Mouse (Mus musculus) hindbrain, postnatal 0 days (tissue): ENCODE measurements around the gene Rbfox2. TPM values are rescaled to one million over a fixed set of nuclear protein-coding genes. Genes with fewer than 3 reads are reported as not detected.

ENCODE experiments used
- ATAC-seq: fragments of 200-750 bp; cut with Nextera tagmentation; 2 replicates; pipeline ENCODE4 v1.8.0; 2017; ENCODE audit warnings: mild to moderate bottlenecking, moderate TSS enrichment, moderate library complexity
- DNase-seq: peaks from one replicate; pipeline ENCODE4 v3.0.0-alpha.2; 2015; ENCODE audit warnings: low spot score
- H3K27ac ChIP-seq: fragments of 300-500 bp; sonication (generic); 2 replicates; pipeline ENCODE4 v1.5.1; 2014; ENCODE audit warnings: mild to moderate bottlenecking
- H3K27me3 ChIP-seq: fragments of 300-500 bp; sonication (generic); 2 replicates; pipeline ENCODE4 v1.6.1; 2014; ENCODE audit warnings: low read length, mixed read lengths; ENCODE audit not compliant: insufficient read depth
- H3K36me3 ChIP-seq: fragments of 300-500 bp; sonication (generic); 2 replicates; pipeline ENCODE4 v1.6.1; 2014; ENCODE audit warnings: low read length, mixed read lengths; ENCODE audit not compliant: insufficient read depth
- H3K4me1 ChIP-seq: fragments of 300-500 bp; sonication (generic); 2 replicates; pipeline ENCODE4 v1.6.1; 2014; ENCODE audit warnings: antibody characterized with exemption, low read length, mixed read lengths; ENCODE audit not compliant: insufficient read depth
- H3K4me2 ChIP-seq: fragments of 300-500 bp; sonication (generic); 2 replicates; pipeline ENCODE4 v1.6.1; 2014; ENCODE audit warnings: low read depth, mild to moderate bottlenecking, low read length, moderate library complexity, mixed read lengths
- H3K4me3 ChIP-seq: fragments of 300-500 bp; sonication (generic); 2 replicates; pipeline ENCODE4 v1.5.1; 2014; ENCODE audit warnings: low read length
- H3K9ac ChIP-seq: fragments of 300-500 bp; sonication (generic); replicated peaks from 2 replicates; pipeline ENCODE4 v1.6.1; 2014; ENCODE audit warnings: mild to moderate bottlenecking, low read length, moderate library complexity, mixed read lengths
- H3K9me3 ChIP-seq: fragments of 300-500 bp; sonication (generic); 2 replicates; pipeline ENCODE4 v1.6.1; 2016; ENCODE audit warnings: low read length, mixed read lengths
- CTCF ChIP-seq: IDR thresholded peaks from 2 replicates; pipeline ENCODE4 v1.5.1; 2016; ENCODE audit warnings: antibody characterized with exemption, control low read depth, low read depth
- WGBS: fragments of 180-500 bp; shearing (Covaris S2); extraction: QIAGEN DNeasy Blood & Tissue Kit; methylation state at CpG from one replicate; pipeline ENCODE4 v1.1.7; 2014; 5-methylcytosine and 5-hydroxymethylcytosine counted together
- polyA plus RNA-seq: library from polyadenylated mRNA; unstranded; fragments of >200 nt; fragmentation: Nextera tagmentation; extraction: Ambion mirVana; gene quantifications from 2 replicates; pipeline ENCODE4 v1.2.1, GENCODE M21; 2015
- total RNA-seq: library from RNA; depleted of rRNA; stranded (reverse); fragments of >200 nt; gene quantifications from 2 replicates; pipeline ENCODE4 v1.2.3, GENCODE M21; 2014; rRNA removed

Rbfox2 gene
- total and polyA plus RNA-seq, 2 experiments from 2014 or later, result 91.9 to 294 TPM

DNA sequence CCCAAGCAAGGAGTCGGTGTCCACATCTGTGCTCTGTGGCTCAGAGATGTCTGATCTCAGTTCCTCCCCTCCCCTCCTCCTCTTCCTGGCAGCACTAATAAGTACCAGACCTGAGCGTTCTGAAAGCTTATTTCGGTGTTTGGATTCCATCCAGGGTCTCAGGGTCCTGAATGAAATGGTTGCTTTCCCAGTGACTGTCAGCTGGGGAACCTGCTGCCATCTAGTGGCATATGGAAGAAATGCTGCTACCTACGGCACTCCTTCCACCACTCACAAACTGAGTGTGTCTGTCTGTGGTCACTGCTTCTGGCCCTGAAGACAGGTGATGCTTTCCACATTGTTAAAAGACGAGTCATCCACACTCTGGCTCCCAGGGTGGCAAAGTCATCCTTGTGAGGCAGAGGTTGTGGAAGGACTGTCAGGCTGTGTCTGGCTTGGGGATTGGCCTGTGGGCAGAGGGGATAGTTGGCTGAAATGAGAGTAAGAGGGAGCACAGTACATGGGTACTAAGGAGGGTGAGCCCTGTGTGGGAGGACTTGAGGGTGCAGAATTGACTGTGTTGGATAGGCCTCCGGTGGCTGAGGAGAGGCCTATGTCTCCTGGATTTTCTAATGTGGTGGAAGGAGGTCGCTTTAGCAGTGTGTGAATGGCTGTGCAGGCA lies 277.3 kb downstream of the Rbfox2 start:
- Histone ChIP-seq H3K4me3 (no peak overlapping the region), H3K4me2 (no peak overlapping the region), H3K9ac (no peak overlapping the region), H3K4me1 (no peaks in the 10 kb centered on the region), H3K9me3 (no peaks in the 10 kb centered on the region), H3K27me3 (no peaks in the 10 kb centered on the region), H3K36me3 (no peaks in the 10 kb centered on the region), H3K27ac (no peak overlapping the region)
- DNase-seq (peak; percentile 93), ATAC-seq (peak; percentile 58)
- 26% methylated on average over 7 of the region's 7 CpGs for WGBS
- TF ChIP-seq CTCF, result peak; percentile 97

Other genes with a start within 250 kb of the Rbfox2 start
- not detected in 2 replicates for gene Apol7a, start 92.1 kb upstream of the Rbfox2 start, total RNA-seq
- gene Apol7a, start 92.1 kb upstream of the Rbfox2 start, polyA plus RNA-seq, result not detected in 2 replicates
- gene Apol9a, start 104.1 kb upstream of the Rbfox2 start, total RNA-seq, result 0.43 and 7.8 TPM in 2 replicates
- gene Apol9a, start 104.1 kb upstream of the Rbfox2 start, polyA plus RNA-seq, result 1.0 and 1.2 TPM in 2 replicates
- gene Apol7b, start 140.5 kb upstream of the Rbfox2 start, total RNA-seq, result not detected in 2 replicates
- not detected in 2 replicates for gene Apol7b, start 140.5 kb upstream of the Rbfox2 start, polyA plus RNA-seq
- 0.10 TPM in 1 of 2 replicates, not detected in the other for gene Apol10a, start 170.0 kb upstream of the Rbfox2 start, total RNA-seq
- not detected in 2 replicates for gene Apol10a, start 170.0 kb upstream of the Rbfox2 start, polyA plus RNA-seq
- not detected in 2 replicates for gene Apol11a, start 201.3 kb upstream of the Rbfox2 start, total RNA-seq
- not detected in 2 replicates for gene Apol11a, start 201.3 kb upstream of the Rbfox2 start, polyA plus RNA-seq
- not detected in 2 replicates for gene Apol7c, start 226.3 kb upstream of the Rbfox2 start, total RNA-seq
- not detected in 2 replicates for gene Apol7c, start 226.3 kb upstream of the Rbfox2 start, polyA plus RNA-seq